Mouse (Mus musculus): ENCODE results near the gene Dgkh.

GRCm38 (mm10) chr14:78712565-78713148 lies 19.9 kb downstream of the Dgkh start:
- TF ChIP-seq CTCF (IDR thresholded peaks at IDR 0.05) (no peak), EP300 (IDR thresholded peaks at IDR 0.05) (no peak)

All from lung, postnatal 0 days (tissue).